Mouse (Mus musculus): ENCODE data around the gene Oxct2b.
A peak's percentile ranks its signal among the peaks of the same experiment; 100 is the strongest.

Gene Oxct2b

GRCm38 (mm10) chr4:123116011-123116410 lies at the start of gene Oxct2b:
TSS of gene Oxct2b (plus strand) at chr4:123116266.
- Histone ChIP-seq H3K36me3 (ENCODE audit: insufficient read depth, low read length) (no peaks in the 10 kb centered on the region), H3K27me3 (ENCODE audit: insufficient read depth, low read length) (peaks cover 64% of the 10 kb centered on the region), H3K4me3 (replicated peaks; ENCODE audit: low read length) (peak within 1 kb of the TSS; percentile 69), H3K9me3 (ENCODE audit: low read length) (no peaks in the 10 kb centered on the region), H3K4me1 (replicated peaks; ENCODE audit: low read depth, low read length) (peaks cover 5% of the 10 kb centered on the region)
- no peak for TF ChIP-seq NANOG (IDR thresholded peaks at IDR 0.05; ENCODE audit: borderline replicate concordance, low read length)
- no peak for TF ChIP-seq POU5F1 (IDR thresholded peaks at IDR 0.05; ENCODE audit: borderline replicate concordance, low read length)
- TF ChIP-seq CTCF (conservative IDR thresholded peaks at IDR 0.05; ENCODE audit: low read length) = no peak

- H3K27me3 ChIP-seq (ENCODE audit: insufficient read depth, low read length) = peaks cover 30% of the 10 kb centered on the region
- H3K36me3 ChIP-seq (ENCODE audit: insufficient read depth, low read length) = no peaks in the 10 kb centered on the region
- no peaks in the 10 kb centered on the region for H3K9me3 ChIP-seq (ENCODE audit: low read length)
- no peak for TF ChIP-seq POU5F1 (IDR thresholded peaks at IDR 0.05; ENCODE audit: borderline replicate concordance, low read length)
- no peak for TF ChIP-seq NANOG (IDR thresholded peaks at IDR 0.05; ENCODE audit: borderline replicate concordance, low read length)
- TF ChIP-seq CTCF (conservative IDR thresholded peaks at IDR 0.05; ENCODE audit: low read length) = no peak
- no peaks in the 10 kb centered on the region; the same call in 1 of the 2 replicates for H3K4me1 ChIP-seq (replicated peaks; ENCODE audit: low read depth, low read length)
- no peak overlapping the region for H3K4me3 ChIP-seq (replicated peaks; ENCODE audit: low read length)
Observed at GRCm38 (mm10) chr4:123068646-123069045, 47.4 kb upstream of the Oxct2b start.

GRCm38 (mm10) chr4:123071266-123071966 lies 44.6 kb upstream of the Oxct2b start:
- no peaks in the 10 kb centered on the region; the same call in 1 of the 2 replicates for H3K4me1 ChIP-seq (replicated peaks; ENCODE audit: low read depth, low read length)
- no peak for TF ChIP-seq NANOG (IDR thresholded peaks at IDR 0.05; ENCODE audit: borderline replicate concordance, low read length)
- no peak for TF ChIP-seq POU5F1 (IDR thresholded peaks at IDR 0.05; ENCODE audit: borderline replicate concordance, low read length)
- no peak for TF ChIP-seq CTCF (conservative IDR thresholded peaks at IDR 0.05; ENCODE audit: low read length)
- H3K27me3 ChIP-seq (ENCODE audit: insufficient read depth, low read length) = peaks cover 37% of the 10 kb centered on the region
- H3K4me3 ChIP-seq (replicated peaks; ENCODE audit: low read length) = no peak overlapping the region
- no peaks in the 10 kb centered on the region for H3K36me3 ChIP-seq (ENCODE audit: insufficient read depth, low read length)
- no peaks in the 10 kb centered on the region for H3K9me3 ChIP-seq (ENCODE audit: low read length)

- Histone ChIP-seq H3K9me3 (ENCODE audit: low read length) (no peaks in the 10 kb centered on the region), H3K27me3 (ENCODE audit: insufficient read depth, low read length) (peaks cover 36% of the 10 kb centered on the region), H3K36me3 (ENCODE audit: insufficient read depth, low read length) (no peaks in the 10 kb centered on the region), H3K4me1 (replicated peaks; ENCODE audit: low read depth, low read length) (no peaks in the 10 kb centered on the region; the same call in 1 of the 2 replicates), H3K4me3 (replicated peaks; ENCODE audit: low read length) (no peak overlapping the region)
- TF ChIP-seq NANOG (IDR thresholded peaks at IDR 0.05; ENCODE audit: borderline replicate concordance, low read length) (no peak), CTCF (conservative IDR thresholded peaks at IDR 0.05; ENCODE audit: low read length) (no peak), POU5F1 (IDR thresholded peaks at IDR 0.05; ENCODE audit: borderline replicate concordance, low read length) (no peak)
Observed at GRCm38 (mm10) chr4:123076928-123077327, 39.1 kb upstream of the Oxct2b start.

GRCm38 (mm10) chr4:123078231-123078630 lies 37.8 kb upstream of the Oxct2b start:
- H3K36me3 ChIP-seq (ENCODE audit: insufficient read depth, low read length) = no peaks in the 10 kb centered on the region
- H3K9me3 ChIP-seq (ENCODE audit: low read length) = no peaks in the 10 kb centered on the region
- TF ChIP-seq CTCF (conservative IDR thresholded peaks at IDR 0.05; ENCODE audit: low read length) = no peak
- TF ChIP-seq POU5F1 (IDR thresholded peaks at IDR 0.05; ENCODE audit: borderline replicate concordance, low read length) = no peak
- no peak for TF ChIP-seq NANOG (IDR thresholded peaks at IDR 0.05; ENCODE audit: borderline replicate concordance, low read length)
- H3K4me1 ChIP-seq (replicated peaks; ENCODE audit: low read depth, low read length) = peaks cover 6% of the 10 kb centered on the region
- no peak overlapping the region for H3K4me3 ChIP-seq (replicated peaks; ENCODE audit: low read length)
- peaks cover 40% of the 10 kb centered on the region for H3K27me3 ChIP-seq (ENCODE audit: insufficient read depth, low read length)

- H3K4me3 ChIP-seq (replicated peaks; ENCODE audit: low read length) = 0 out of 2 replicates have a peak overlapping the region, but pooled peaks have one; percentile 17
- H3K9me3 ChIP-seq (ENCODE audit: low read length) = no peaks in the 10 kb centered on the region
- peaks cover 6% of the 10 kb centered on the region for H3K4me1 ChIP-seq (replicated peaks; ENCODE audit: low read depth, low read length)
- TF ChIP-seq POU5F1 (IDR thresholded peaks at IDR 0.05; ENCODE audit: borderline replicate concordance, low read length) (no peak), CTCF (conservative IDR thresholded peaks at IDR 0.05; ENCODE audit: low read length) (no peak), NANOG (IDR thresholded peaks at IDR 0.05; ENCODE audit: borderline replicate concordance, low read length) (no peak)
- no peaks in the 10 kb centered on the region for H3K36me3 ChIP-seq (ENCODE audit: insufficient read depth, low read length)
- H3K27me3 ChIP-seq (ENCODE audit: insufficient read depth, low read length) = peaks cover 30% of the 10 kb centered on the region
Observed at GRCm38 (mm10) chr4:123080791-123081190, 35.3 kb upstream of the Oxct2b start.

- Histone ChIP-seq H3K9me3 (ENCODE audit: low read length) (no peaks in the 10 kb centered on the region), H3K36me3 (ENCODE audit: insufficient read depth, low read length) (no peaks in the 10 kb centered on the region), H3K27me3 (ENCODE audit: insufficient read depth, low read length) (peaks cover 30% of the 10 kb centered on the region), H3K4me1 (replicated peaks; ENCODE audit: low read depth, low read length) (peaks cover 6% of the 10 kb centered on the region), H3K4me3 (replicated peaks; ENCODE audit: low read length) (no peak overlapping the region)
- TF ChIP-seq CTCF (conservative IDR thresholded peaks at IDR 0.05; ENCODE audit: low read length) (peak; percentile 86), POU5F1 (IDR thresholded peaks at IDR 0.05; ENCODE audit: borderline replicate concordance, low read length) (no peak)
Observed at GRCm38 (mm10) chr4:123082283-123083163, 33.5 kb upstream of the Oxct2b start.

- Histone ChIP-seq H3K27me3 (ENCODE audit: insufficient read depth, low read length) (peaks cover 27% of the 10 kb centered on the region), H3K36me3 (ENCODE audit: insufficient read depth, low read length) (no peaks in the 10 kb centered on the region), H3K4me1 (replicated peaks; ENCODE audit: low read depth, low read length) (peaks cover 6% of the 10 kb centered on the region), H3K4me3 (replicated peaks; ENCODE audit: low read length) (no peak overlapping the region), H3K9me3 (ENCODE audit: low read length) (no peaks in the 10 kb centered on the region)
- TF ChIP-seq CTCF (conservative IDR thresholded peaks at IDR 0.05; ENCODE audit: low read length) (no peak), NANOG (IDR thresholded peaks at IDR 0.05; ENCODE audit: borderline replicate concordance, low read length) (no peak), POU5F1 (IDR thresholded peaks at IDR 0.05; ENCODE audit: borderline replicate concordance, low read length) (no peak)
Observed at GRCm38 (mm10) chr4:123083323-123083902, 32.7 kb upstream of the Oxct2b start.

Measured in E14TG2a.4 (cell line).